Comparison of ENCODE assay signal across 27 mouse cellular contexts in genomic region chr2:66204218-66204617, GRCm38 (mm10). TPM values are rescaled to one million over a fixed set of nuclear protein-coding genes. Genes with fewer than 3 reads are reported as not detected.
DNase-seq lines count a peak whose midpoint lies in the region; ATAC-seq lines count a peak whose summit lies in the region.
"Had no signal": no experiment of that assay in that cellular context is flagged by ENCODE, and none has a peak within 500 bp of the region (broad histone marks: within the 10 kb centered on the region; RNA-seq: fewer than 3 reads in every experiment).

No protein-coding gene starts in this region.

- DNase-seq in kidney, adult 18-20 months: peak; percentile 77
- DNase-seq in kidney, adult 9 months: peak; percentile 86
- DNase-seq in kidney, postnatal 36 days: peak; percentile 81 to 83
- DNase-seq in yolk sac, embryonic 10.5 days (ENCODE audit: low spot score): peak; percentile 65
- no peak for DNase-seq in lung, postnatal 25 days (ENCODE audit: low spot score)
- no peak for DNase-seq in gastrocnemius, postnatal 25 days
- no peak for DNase-seq in layer of hippocampus, adult 11-12 months (ENCODE audit: low spot score)
- DNase-seq: adrenal gland, adult 8-10 months; cerebellum, adult 2 months; cerebellum, postnatal 36 days; embryo, embryonic 11 days; layer of hippocampus, adult 9-11 months; liver, embryonic 13.5 days; right cerebral cortex, adult 18-20 months; right cerebral cortex, postnatal 4 days; thymus, postnatal 25 days had no signal

- no peak overlapping the region for H3K4me3 ChIP-seq in kidney, embryonic 15.5 days (replicated peaks)
- H3K4me3 ChIP-seq: embryonic facial prominence, embryonic 13.5 days; erythroblast, embryonic 14.5 days; forebrain, embryonic 13.5 days; hindbrain, embryonic 12.5 days; limb, embryonic 10.5 days; liver, embryonic 13.5 days; lung, embryonic 15.5 days; stomach, embryonic 15.5 days had no signal

- H3K4me1 ChIP-seq in kidney, embryonic 15.5 days: no peaks in the 10 kb centered on the region
- H3K4me1 ChIP-seq: embryonic facial prominence, embryonic 13.5 days; forebrain, embryonic 13.5 days; hindbrain, embryonic 12.5 days; limb, embryonic 10.5 days; lung, embryonic 15.5 days; stomach, embryonic 15.5 days had no signal

- H3K9ac ChIP-seq in kidney, embryonic 15.5 days: no peak overlapping the region
- H3K9ac ChIP-seq: embryonic facial prominence, embryonic 13.5 days; forebrain, embryonic 13.5 days; hindbrain, embryonic 12.5 days; liver, embryonic 13.5 days; lung, embryonic 15.5 days; stomach, embryonic 15.5 days had no signal

- no peaks in the 10 kb centered on the region for H3K27me3 ChIP-seq in kidney, embryonic 15.5 days
- H3K27me3 ChIP-seq: embryonic facial prominence, embryonic 13.5 days; forebrain, embryonic 13.5 days; hindbrain, embryonic 12.5 days; liver, embryonic 13.5 days; lung, embryonic 15.5 days; stomach, embryonic 15.5 days had no signal

- no peak overlapping the region for H3K4me2 ChIP-seq in kidney, embryonic 15.5 days
- H3K4me2 ChIP-seq: embryonic facial prominence, embryonic 13.5 days; forebrain, embryonic 13.5 days; hindbrain, embryonic 12.5 days; liver, embryonic 13.5 days; lung, embryonic 15.5 days; stomach, embryonic 15.5 days had no signal

- H3K36me3 ChIP-seq in kidney, embryonic 15.5 days: peaks cover 58% of the 10 kb centered on the region
- H3K36me3 ChIP-seq: liver, embryonic 13.5 days; stomach, embryonic 15.5 days had no signal

- no peaks in the 10 kb centered on the region for H3K9me3 ChIP-seq in kidney, embryonic 15.5 days (replicated peaks)
- H3K9me3 ChIP-seq: embryonic facial prominence, embryonic 13.5 days; forebrain, embryonic 13.5 days; hindbrain, embryonic 12.5 days; limb, embryonic 10.5 days; liver, embryonic 13.5 days; lung, embryonic 15.5 days; stomach, embryonic 15.5 days had no signal

- 95% methylated on average over 2 of the region's 2 CpGs for WGBS in kidney, embryonic 15.5 days

- no peak for ATAC-seq in kidney, embryonic 15.5 days (replicated peaks; ENCODE audit: low FRiP score)
- ATAC-seq: CD4-positive, CD25-positive, alpha-beta regulatory T cell, adult 4 months; forebrain, embryonic 13.5 days; midbrain, embryonic 16.5 days had no signal

- no peak overlapping the region for H3K27ac ChIP-seq in kidney, embryonic 15.5 days
- H3K27ac ChIP-seq: embryonic facial prominence, embryonic 13.5 days; forebrain, embryonic 13.5 days; hindbrain, embryonic 12.5 days; limb, embryonic 10.5 days; liver, embryonic 13.5 days; lung, embryonic 15.5 days; macrophage; stomach, embryonic 15.5 days had no signal

RNA-seq across cellular contexts. Expression of gene Ttc21b, which starts 52.2 kb away (rescaled TPM):
- 15.4 and 15.5 TPM in 2 replicates for polyA plus RNA-seq in kidney, embryonic 15.5 days (2015; fragmentation: Nextera tagmentation; extraction: Ambion mirVana)
- total RNA-seq in gastrocnemius, postnatal 25 days (2021): 1 to 10 TPM; 1.3 to 1.4 TPM
- polyA plus RNA-seq: erythroblast, embryonic 14.5 days had no signal

Comparison
In these comparisons a context has a peak if more than half of its experiments do, and no peak if none do; other contexts are left out.
1. DNase-seq: peak in kidney, adult 18-20 months (single experiment), kidney, adult 9 months (single experiment), kidney, postnatal 36 days (2 of 2) and yolk sac, embryonic 10.5 days (single experiment); none in lung, postnatal 25 days (single experiment), gastrocnemius, postnatal 25 days (single experiment) and layer of hippocampus, adult 11-12 months (single experiment).